Mouse (Mus musculus): ENCODE measurements around the gene Olfr1356. TPM values are rescaled to one million over a fixed set of nuclear protein-coding genes. Genes with fewer than 3 reads are reported as not detected.
"Not testable (repeated sequence)": the region's sequence is repeated elsewhere in the genome, so short reads cannot be mapped to it uniquely, and the experiment has no call there.

Gene Olfr1356
- not detected in 2 replicates for polyA plus RNA-seq (2012; rRNA removed)

GRCm38 (mm10) chr10:78852066-78852465 lies at the start of gene Olfr1356:
Gene Olfr1356 (minus strand): TSS chr10:78852166.
- Histone ChIP-seq H3K27me3 (ENCODE audit: control insufficient read depth, insufficient read depth, low read length) (no peaks in the 10 kb centered on the region), H3K4me3 (ENCODE audit: extremely low read depth, insufficient read depth, insufficient read length) (no peak within 1 kb of the TSS), H3K4me1 (ENCODE audit: control insufficient read depth, insufficient read depth, insufficient read length) (no peaks in the 10 kb centered on the region), H3K36me3 (ENCODE audit: control insufficient read depth, insufficient read depth, low read length) (no peaks in the 10 kb centered on the region), H3K27ac (ENCODE audit: insufficient read depth, low read length) (no peak within 1 kb of the TSS)
- TF ChIP-seq POLR2A (IDR thresholded peaks at IDR 0.05; ENCODE audit: low read depth, low read length) (no peak), CTCF (IDR thresholded peaks at IDR 0.05; ENCODE audit: extremely low read depth, insufficient read depth, insufficient read length, insufficient replicate concordance) (no peak)
- WGBS = 82% methylated on average over 2 of the region's 2 CpGs
- no peak for DNase-seq (ENCODE audit: low read depth in 1 of 2, low spot score in 2 of 2)

- 68% methylated on average over 2 of the region's 2 CpGs for WGBS
- Histone ChIP-seq H3K27ac (ENCODE audit: insufficient read depth, low read length) (no peak within 1 kb of the TSS), H3K27me3 (ENCODE audit: control insufficient read depth, insufficient read depth, low read length) (no peaks in the 10 kb centered on the region), H3K36me3 (ENCODE audit: control insufficient read depth, insufficient read depth, low read length) (no peaks in the 10 kb centered on the region), H3K4me3 (ENCODE audit: extremely low read depth, insufficient read depth, insufficient read length) (no peak within 1 kb of the TSS), H3K4me1 (ENCODE audit: control insufficient read depth, insufficient read depth, insufficient read length) (no peaks in the 10 kb centered on the region)
- TF ChIP-seq CTCF (IDR thresholded peaks at IDR 0.05; ENCODE audit: extremely low read depth, insufficient read depth, insufficient read length, insufficient replicate concordance) (no peak), POLR2A (IDR thresholded peaks at IDR 0.05; ENCODE audit: low read depth, low read length) (no peak)
- no peak for DNase-seq (ENCODE audit: low read depth in 1 of 2, low spot score in 2 of 2)
Observed at GRCm38 (mm10) chr10:78875240-78875639, 23.3 kb upstream of the Olfr1356 start, which contains the start of gene Olfr1355. Gene Olfr1355 (plus strand): TSS chr10:78875540.

GRCm38 (mm10) chr10:78840456-78840855 lies 11.5 kb downstream of the Olfr1356 start:
- H3K36me3 ChIP-seq (ENCODE audit: control insufficient read depth, insufficient read depth, low read length); H3K27ac ChIP-seq (ENCODE audit: insufficient read depth, low read length); H3K27me3 ChIP-seq (ENCODE audit: control insufficient read depth, insufficient read depth, low read length); DNase-seq (ENCODE audit: low read depth in 1 of 2, low spot score in 2 of 2); H3K4me1 ChIP-seq (ENCODE audit: control insufficient read depth, insufficient read depth, insufficient read length); H3K4me3 ChIP-seq (ENCODE audit: extremely low read depth, insufficient read depth, insufficient read length): not testable (repeated sequence)
- WGBS = 92% methylated on average over 12 of the region's 12 CpGs

- H3K27me3 ChIP-seq (ENCODE audit: control insufficient read depth, insufficient read depth, low read length) = no peaks in the 10 kb centered on the region
- WGBS = 73% methylated on average over 6 of the region's 6 CpGs
- DNase-seq (ENCODE audit: low read depth in 1 of 2, low spot score in 2 of 2) = no peak
- no peaks in the 10 kb centered on the region for H3K4me1 ChIP-seq (ENCODE audit: control insufficient read depth, insufficient read depth, insufficient read length)
- no peak overlapping the region for H3K27ac ChIP-seq (ENCODE audit: insufficient read depth, low read length)
- H3K4me3 ChIP-seq (ENCODE audit: extremely low read depth, insufficient read depth, insufficient read length) = no peak overlapping the region
- no peak for TF ChIP-seq POLR2A (IDR thresholded peaks at IDR 0.05; ENCODE audit: low read depth, low read length)
- TF ChIP-seq CTCF (IDR thresholded peaks at IDR 0.05; ENCODE audit: extremely low read depth, insufficient read depth, insufficient read length, insufficient replicate concordance) = no peak
- H3K36me3 ChIP-seq (ENCODE audit: control insufficient read depth, insufficient read depth, low read length) = no peaks in the 10 kb centered on the region
Observed at GRCm38 (mm10) chr10:78812358-78813060, 39.5 kb downstream of the Olfr1356 start.

- Histone ChIP-seq H3K36me3 (ENCODE audit: control insufficient read depth, insufficient read depth, low read length) (no peaks in the 10 kb centered on the region), H3K27ac (ENCODE audit: insufficient read depth, low read length) (no peak overlapping the region), H3K27me3 (ENCODE audit: control insufficient read depth, insufficient read depth, low read length) (no peaks in the 10 kb centered on the region), H3K4me1 (ENCODE audit: control insufficient read depth, insufficient read depth, insufficient read length) (no peaks in the 10 kb centered on the region), H3K4me3 (ENCODE audit: extremely low read depth, insufficient read depth, insufficient read length) (no peak overlapping the region)
- TF ChIP-seq CTCF (IDR thresholded peaks at IDR 0.05; ENCODE audit: extremely low read depth, insufficient read depth, insufficient read length, insufficient replicate concordance) (no peak), POLR2A (IDR thresholded peaks at IDR 0.05; ENCODE audit: low read depth, low read length) (no peak)
- DNase-seq (ENCODE audit: low read depth in 1 of 2, low spot score in 2 of 2) = no peak
- 79% methylated on average over 2 of the region's 2 CpGs for WGBS
Observed at GRCm38 (mm10) chr10:78801449-78801848, 50.5 kb downstream of the Olfr1356 start.

Other genes with a start within 250 kb of the Olfr1356 start
- not detected in 2 replicates for gene Olfr1357, start 234.1 kb downstream of the Olfr1356 start, polyA plus RNA-seq (2012; rRNA removed)
- gene Casp14, start 133.9 kb downstream of the Olfr1356 start, polyA plus RNA-seq (2012; rRNA removed) = not detected in 2 replicates
- gene Ccdc105, start 99.1 kb downstream of the Olfr1356 start, polyA plus RNA-seq (2012; rRNA removed) = not detected in 2 replicates
- 0.05 and 0.16 TPM in 2 replicates for gene Slc1a6, start 71.7 kb downstream of the Olfr1356 start, polyA plus RNA-seq (2012; rRNA removed)
- gene Olfr1355, start 23.4 kb upstream of the Olfr1356 start, polyA plus RNA-seq (2012; rRNA removed) = not detected in 2 replicates
- gene Olfr1354, start 61.0 kb upstream of the Olfr1356 start, polyA plus RNA-seq (2012; rRNA removed) = not detected in 2 replicates
- not detected in 2 replicates for gene Olfr8, start 98.5 kb upstream of the Olfr1356 start, polyA plus RNA-seq (2012; rRNA removed)
- not detected in 2 replicates for gene Olfr1353, start 111.1 kb upstream of the Olfr1356 start, polyA plus RNA-seq (2012; rRNA removed)
- gene Olfr1352, start 128.9 kb upstream of the Olfr1356 start, polyA plus RNA-seq (2012; rRNA removed) = not detected in 2 replicates
- not detected in 2 replicates for gene Olfr1351, start 160.3 kb upstream of the Olfr1356 start, polyA plus RNA-seq (2012; rRNA removed)
- not detected in 2 replicates for gene Olfr57, start 176.6 kb upstream of the Olfr1356 start, polyA plus RNA-seq (2012; rRNA removed)
- 0.84 and 0.94 TPM in 2 replicates for gene 2610008E11Rik, start 245.4 kb upstream of the Olfr1356 start, polyA plus RNA-seq (2012; rRNA removed)

Measured in spleen, adult 2 months (tissue).